ENCODE assay signal across 9 mouse cellular contexts in genomic region chr14:121996786-121997185, GRCm38 (mm10). TPM values are rescaled to one million over a fixed set of nuclear protein-coding genes. Genes with fewer than 3 reads are reported as not detected.
DNase-seq lines count a peak whose midpoint lies in the region; ATAC-seq and TF ChIP-seq lines count a peak whose summit lies in the region.
"Had no signal": no experiment of that assay in that cellular context is flagged by ENCODE, and none has a peak within 500 bp of the region (broad histone marks: within the 10 kb centered on the region; RNA-seq: fewer than 3 reads in every experiment).

No protein-coding gene starts in this region.

- no peak overlapping the region for H3K27ac ChIP-seq in hindbrain, postnatal 0 days
- H3K27ac ChIP-seq in forebrain, embryonic 15.5 days (replicated peaks): no peak overlapping the region
- H3K27ac ChIP-seq: limb, embryonic 12.5 days had no signal

- TF ChIP-seq CTCF in hindbrain, postnatal 0 days (IDR thresholded peaks at IDR 0.05; ENCODE audit: low read depth): no peak

- H3K4me3 ChIP-seq in megakaryocyte, embryonic 14.5 days (replicated peaks): peak overlapping the region; percentile 9
- no peak overlapping the region for H3K4me3 ChIP-seq in hindbrain, postnatal 0 days (ENCODE audit: low read length)
- no peak overlapping the region for H3K4me3 ChIP-seq in forebrain, embryonic 15.5 days
- H3K4me3 ChIP-seq: limb, embryonic 12.5 days had no signal

- no peaks in the 10 kb centered on the region for H3K27me3 ChIP-seq in megakaryocyte, embryonic 14.5 days (replicated peaks)
- no peaks in the 10 kb centered on the region for H3K27me3 ChIP-seq in hindbrain, postnatal 0 days (ENCODE audit: insufficient read depth, low read length)
- no peaks in the 10 kb centered on the region for H3K27me3 ChIP-seq in forebrain, embryonic 15.5 days
- H3K27me3 ChIP-seq: limb, embryonic 12.5 days had no signal

- H3K36me3 ChIP-seq in megakaryocyte, embryonic 14.5 days (replicated peaks; ENCODE audit: low read length): peaks cover 74% of the 10 kb centered on the region
- H3K36me3 ChIP-seq in hindbrain, postnatal 0 days (ENCODE audit: insufficient read depth, low read length): peaks cover 12% of the 10 kb centered on the region; the same call in 1 of the 2 replicates
- H3K36me3 ChIP-seq in forebrain, embryonic 15.5 days: peaks cover 8% of the 10 kb centered on the region; the same call in 1 of the 2 replicates

- peak; percentile 14 to 47 for DNase-seq in left cerebral cortex, postnatal 25 days (ENCODE audit: low spot score in 2 of 2)
- DNase-seq in left cerebral cortex, adult 8-10 months (ENCODE audit: low spot score in 2 of 2): no peak
- peak; percentile 69 for DNase-seq in brain, adult 2 months (ENCODE audit: low read depth, low spot score)
- peak; percentile 60 for DNase-seq in heart, postnatal 4 days
- DNase-seq in Muller cell, postnatal 12 days (ENCODE audit: inconsistent ontology term): no peak
- DNase-seq in hindbrain, postnatal 0 days (ENCODE audit: low spot score): no peak

- H3K9me3 ChIP-seq in megakaryocyte, embryonic 14.5 days: no peaks in the 10 kb centered on the region
- no peaks in the 10 kb centered on the region for H3K9me3 ChIP-seq in hindbrain, postnatal 0 days (ENCODE audit: low read length)
- no peaks in the 10 kb centered on the region for H3K9me3 ChIP-seq in forebrain, embryonic 15.5 days
- H3K9me3 ChIP-seq: limb, embryonic 12.5 days had no signal

- ATAC-seq in hindbrain, postnatal 0 days: no peak
- no peak for ATAC-seq in forebrain, embryonic 15.5 days (replicated peaks)

- H3K4me1 ChIP-seq in megakaryocyte, embryonic 14.5 days: peaks cover 70% of the 10 kb centered on the region
- no peaks in the 10 kb centered on the region for H3K4me1 ChIP-seq in hindbrain, postnatal 0 days (ENCODE audit: insufficient read depth, low read length)
- no peaks in the 10 kb centered on the region for H3K4me1 ChIP-seq in forebrain, embryonic 15.5 days
- H3K4me1 ChIP-seq: limb, embryonic 12.5 days had no signal

- intact Hi-C loops in left cerebral cortex, postnatal 25 days (cut with DNase I): no loop called here

- no peak overlapping the region for H3K9ac ChIP-seq in hindbrain, postnatal 0 days (replicated peaks; ENCODE audit: low read length)
- no peak overlapping the region for H3K9ac ChIP-seq in forebrain, embryonic 15.5 days (replicated peaks)
- H3K9ac ChIP-seq: limb, embryonic 12.5 days had no signal

- H3K4me2 ChIP-seq in hindbrain, postnatal 0 days (ENCODE audit: low read depth, low read length): no peak overlapping the region
- H3K4me2 ChIP-seq in forebrain, embryonic 15.5 days (replicated peaks): no peak overlapping the region
- H3K4me2 ChIP-seq: limb, embryonic 12.5 days had no signal

- 90% methylated on average over 8 of the region's 8 CpGs for WGBS in hindbrain, postnatal 0 days
- WGBS in forebrain, embryonic 15.5 days: 94% methylated on average over 8 of the region's 8 CpGs

RNA-seq across cellular contexts. Expression of gene Gpr183, which starts 31.8 kb away (rescaled TPM):
- total RNA-seq in left cerebral cortex, postnatal 25 days (2021): 1 to 10 TPM in 1 of 2 experiments, under 1 TPM in 1; 0.96 to 1.7 TPM
- total RNA-seq in left cerebral cortex, adult 8-10 months (2022): 1 to 10 TPM in 2 of 4 experiments, under 1 TPM in 2; 0.44 to 2.6 (median 1.2) TPM
- total RNA-seq in heart, postnatal 4 days (2021): 1 to 10 TPM; 2.8 to 3.3 TPM
- polyA plus RNA-seq in megakaryocyte, embryonic 14.5 days (2012; ENCODE audit: insufficient read depth, low replicate concordance): 0.89 TPM in 1 of 2 replicates, not detected in the other
- 1.3 and 1.5 TPM in 2 replicates for total RNA-seq in hindbrain, postnatal 0 days (2014; rRNA removed)
- polyA plus RNA-seq in hindbrain, postnatal 0 days (2015; fragmentation: Nextera tagmentation; extraction: Ambion mirVana): 0.56 and 0.58 TPM in 2 replicates
- polyA plus RNA-seq in forebrain, embryonic 15.5 days (2015; fragmentation: Nextera tagmentation; extraction: Ambion mirVana): 0.98 and 1.6 TPM in 2 replicates

RNA-seq across cellular contexts. Expression of gene Timm8a2, which starts 37.7 kb away (rescaled TPM):
- total RNA-seq in left cerebral cortex, postnatal 25 days (2021): not detected
- total RNA-seq in left cerebral cortex, adult 8-10 months (2022): under 1 TPM in 1 of 4 experiments, not detected in 3; 0.44 TPM
- total RNA-seq in heart, postnatal 4 days (2021): not detected
- polyA plus RNA-seq in megakaryocyte, embryonic 14.5 days (2012; ENCODE audit: insufficient read depth, low replicate concordance): not detected in 2 replicates
- not detected in 2 replicates for total RNA-seq in hindbrain, postnatal 0 days (2014; rRNA removed)
- not detected in 2 replicates for polyA plus RNA-seq in hindbrain, postnatal 0 days (2015; fragmentation: Nextera tagmentation; extraction: Ambion mirVana)
- not detected in 2 replicates for polyA plus RNA-seq in forebrain, embryonic 15.5 days (2015; fragmentation: Nextera tagmentation; extraction: Ambion mirVana)
- polyA plus RNA-seq: limb, embryonic 12.5 days had no signal

Comparison
In these comparisons a context has a peak if more than half of its experiments do, and no peak if none do; other contexts are left out.
1. DNase-seq: peak in left cerebral cortex, postnatal 25 days (2 of 2), brain, adult 2 months (single experiment) and heart, postnatal 4 days (single experiment); none in left cerebral cortex, adult 8-10 months (0 of 2), Muller cell, postnatal 12 days (single experiment) and hindbrain, postnatal 0 days (single experiment).